Mouse (Mus musculus): ENCODE data around the gene Arid5b.
"Not testable (repeated sequence)": the region's sequence is repeated elsewhere in the genome, so short reads cannot be mapped to it uniquely, and the experiment has no call there.

The Arid5b gene

DNA sequence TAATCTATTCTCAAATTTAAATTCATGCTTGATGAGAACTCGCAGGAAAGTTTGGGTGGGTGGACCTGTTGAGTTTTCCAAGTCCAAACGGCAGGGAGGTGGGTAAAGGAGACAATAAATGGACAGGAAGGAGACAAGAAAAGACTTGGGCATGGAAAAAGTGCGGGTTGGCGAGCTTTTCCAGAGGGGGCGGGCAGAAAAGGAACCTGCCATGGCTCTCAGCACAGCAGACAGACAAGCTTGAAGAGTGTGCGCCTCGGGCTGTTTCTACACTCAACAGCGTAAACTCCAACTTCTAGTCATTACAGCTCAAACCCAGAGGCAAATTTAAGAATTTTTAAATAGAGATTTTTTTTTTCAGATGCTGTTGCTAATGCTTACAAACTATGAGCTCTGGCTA lies 168.4 kb downstream of the Arid5b start:
- no peak for DNase-seq (ENCODE audit: low spot score)

DNA sequence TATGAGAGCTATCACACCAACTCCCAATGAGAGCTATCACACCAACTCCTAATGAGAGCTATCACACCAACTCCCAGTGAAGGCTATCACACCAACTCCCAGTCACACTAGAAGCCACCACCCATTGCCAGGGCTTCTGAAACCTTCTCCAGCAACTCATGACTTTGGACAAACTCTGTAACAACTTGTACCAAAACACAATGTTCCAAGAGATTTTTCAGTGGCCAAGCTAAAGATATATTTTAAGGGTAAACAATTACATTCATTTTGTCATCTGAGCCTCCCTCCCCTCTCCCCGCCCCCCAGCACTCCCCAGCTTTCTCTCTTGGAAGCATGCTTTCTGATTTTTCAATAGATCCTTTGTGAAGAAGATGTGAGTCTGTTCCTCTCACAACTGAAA lies 168.9 kb downstream of the Arid5b start:
- DNase-seq (ENCODE audit: low spot score): no peak

DNA sequence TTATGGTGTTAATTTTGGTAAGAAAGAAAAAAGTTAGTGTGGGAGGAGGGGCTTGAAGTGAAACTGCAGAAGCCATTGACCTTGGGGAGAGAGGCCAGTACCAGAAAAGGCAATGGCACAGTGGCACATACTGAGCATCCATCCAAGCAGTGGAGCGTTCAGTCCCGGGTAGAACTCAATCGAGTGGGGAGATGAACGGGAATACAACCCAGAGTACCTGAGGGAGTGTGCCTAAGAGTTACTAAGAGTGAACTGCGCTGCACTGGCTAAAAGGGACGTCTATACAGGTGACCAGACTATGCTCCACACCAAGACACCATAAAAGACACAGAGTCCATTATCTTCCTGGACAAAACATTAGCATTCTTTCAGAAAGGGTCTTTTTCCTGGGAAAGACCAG lies 170.8 kb downstream of the Arid5b start:
- no peak for DNase-seq (ENCODE audit: low spot score)

DNA sequence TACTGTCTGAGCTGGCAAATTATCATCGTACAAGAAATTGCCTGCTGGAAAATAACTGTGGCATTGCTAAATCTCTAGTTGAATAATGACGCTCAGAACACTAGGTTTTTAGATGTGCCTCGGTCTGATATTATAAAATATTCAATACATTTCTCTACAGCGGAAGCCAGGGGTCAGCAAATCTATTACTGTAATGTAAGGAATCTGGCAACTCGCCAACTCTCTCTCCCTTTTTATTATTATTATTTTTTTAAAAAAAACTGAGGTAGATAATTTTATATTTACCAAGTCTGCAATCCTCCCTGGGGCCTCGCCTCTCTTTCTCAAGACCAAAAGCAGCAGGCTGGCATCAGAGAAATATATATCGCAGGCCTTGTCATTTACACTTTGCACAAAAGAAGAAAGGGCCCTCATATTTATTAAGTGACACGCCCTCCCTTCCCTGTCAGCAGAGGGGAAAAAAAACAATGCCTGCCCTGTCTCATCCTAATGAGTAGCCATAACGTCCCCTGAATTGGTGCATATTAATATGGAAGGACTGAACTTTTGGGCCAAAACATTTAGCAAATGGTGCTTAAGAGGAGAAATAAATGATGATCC lies 172.1 kb downstream of the Arid5b start:
- DNase-seq (ENCODE audit: low spot score): peak; percentile 28

DNA sequence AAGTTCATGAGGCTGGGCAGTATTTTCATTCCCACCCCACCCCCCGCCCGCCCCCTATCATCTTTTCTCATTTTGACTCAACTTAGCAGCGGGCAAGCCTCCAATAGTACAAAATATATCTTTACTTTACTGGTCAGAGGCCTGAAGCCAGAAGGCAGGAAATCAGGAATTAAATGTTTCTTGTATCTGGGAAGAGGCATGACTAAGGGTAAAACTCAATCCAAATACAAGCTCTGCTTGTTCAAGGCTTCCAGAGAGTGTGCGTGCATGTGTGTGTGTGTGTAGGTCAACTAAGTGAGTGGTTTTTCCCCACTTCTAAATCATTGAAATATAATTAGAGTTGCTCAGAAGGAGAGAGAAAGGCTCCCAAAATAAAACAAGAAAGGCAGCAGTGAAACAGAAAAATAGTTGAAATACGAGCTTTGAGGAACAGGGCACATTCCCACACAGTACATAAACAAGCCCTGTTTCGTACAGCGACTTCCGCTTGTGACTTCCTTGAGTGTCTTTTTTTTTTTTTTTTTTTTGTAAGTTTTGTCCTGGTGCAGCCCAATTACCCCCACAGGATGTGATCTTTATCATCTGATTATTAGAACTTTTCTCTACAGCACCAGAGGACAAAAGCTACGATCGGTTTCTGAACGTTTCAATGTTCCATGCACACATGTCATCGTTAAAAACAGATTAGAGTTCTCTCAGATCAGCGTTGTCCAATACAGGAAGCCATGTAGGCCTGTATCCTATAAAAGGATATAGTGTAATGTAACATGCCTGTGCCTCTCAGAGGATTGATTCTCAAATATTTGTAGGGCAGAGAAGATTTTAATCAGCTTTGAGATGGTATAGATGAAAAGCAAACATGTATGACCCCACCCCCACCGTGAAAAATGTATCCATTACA lies 173.4 kb downstream of the Arid5b start:
- DNase-seq (ENCODE audit: low spot score): peak; percentile 62

DNA sequence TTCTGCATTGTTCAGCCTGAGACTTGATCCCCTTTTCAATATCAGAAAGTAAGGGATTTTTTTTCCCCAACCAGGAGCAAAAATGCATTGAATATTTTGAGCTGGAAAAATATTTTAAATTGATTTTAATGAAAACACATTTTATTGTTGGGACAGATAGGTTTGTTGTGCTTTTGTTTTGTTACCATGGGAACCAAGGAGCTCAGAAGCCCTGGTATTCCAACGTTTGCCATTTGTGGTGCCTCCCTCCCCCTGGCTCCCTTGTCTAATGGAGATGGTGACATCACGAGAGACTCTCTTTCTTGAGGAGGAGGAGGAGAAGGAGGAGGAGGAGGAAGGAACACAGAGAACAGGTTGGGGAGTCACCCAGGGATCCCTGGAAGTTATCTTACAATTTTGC lies 174.1 kb downstream of the Arid5b start:
- DNase-seq (ENCODE audit: low spot score): peak; percentile 84

DNA sequence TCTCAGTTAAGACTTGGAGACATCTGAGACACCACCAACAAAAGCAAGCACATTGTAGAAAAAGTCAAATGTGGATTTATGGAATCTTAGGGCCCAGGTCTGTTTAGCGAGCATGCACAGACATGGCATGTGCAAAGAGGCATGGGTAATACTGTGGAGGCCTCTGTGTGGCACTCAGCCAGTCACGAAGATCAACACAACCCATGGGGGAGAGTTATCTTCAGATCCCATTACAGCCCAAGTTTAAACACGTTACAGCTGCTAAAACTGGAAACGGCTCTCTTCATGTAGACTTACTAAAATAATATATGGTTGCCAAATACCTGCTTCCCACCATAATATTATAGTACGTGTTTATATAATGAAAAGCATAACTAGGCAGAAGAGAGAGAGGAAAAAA lies 174.6 kb downstream of the Arid5b start:
- DNase-seq (ENCODE audit: low spot score): peak; percentile 73

DNA sequence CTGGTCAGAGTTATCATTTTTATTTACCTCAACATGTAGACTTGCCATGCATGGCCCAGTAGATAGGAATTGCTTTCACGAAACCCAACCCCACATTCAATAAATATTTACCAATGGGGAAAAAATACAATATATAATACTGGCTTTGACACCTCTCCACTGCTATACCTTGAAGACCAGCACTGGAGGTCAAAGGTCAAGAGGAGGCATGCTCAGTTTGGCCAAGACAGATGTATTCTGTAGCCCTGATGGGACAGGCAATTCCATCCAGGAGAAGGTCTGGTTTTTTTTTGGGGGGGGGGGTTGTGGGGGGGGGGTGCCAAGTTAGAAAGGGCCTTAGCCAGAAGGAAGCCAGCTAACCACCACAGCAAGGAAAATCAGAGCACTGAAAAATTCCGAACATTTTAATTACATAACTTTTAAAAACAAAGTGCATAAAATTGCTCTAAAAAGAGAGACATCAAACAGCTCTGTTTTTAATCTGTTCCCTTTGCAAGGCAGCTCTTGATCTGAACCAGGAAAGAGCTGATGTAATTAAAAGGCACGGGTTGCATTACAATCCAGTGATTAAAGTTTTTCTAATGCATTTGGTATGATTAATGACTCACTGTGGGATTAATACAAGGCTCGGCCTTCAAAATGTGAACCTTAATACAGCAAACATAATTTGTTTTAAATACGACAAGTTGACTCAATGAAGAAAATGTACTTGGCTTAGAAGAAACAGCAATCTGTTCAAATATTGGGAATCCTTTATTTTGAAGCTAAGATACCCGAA lies 175.3 kb downstream of the Arid5b start:
- peak; percentile 61 for DNase-seq (ENCODE audit: low spot score)

DNA sequence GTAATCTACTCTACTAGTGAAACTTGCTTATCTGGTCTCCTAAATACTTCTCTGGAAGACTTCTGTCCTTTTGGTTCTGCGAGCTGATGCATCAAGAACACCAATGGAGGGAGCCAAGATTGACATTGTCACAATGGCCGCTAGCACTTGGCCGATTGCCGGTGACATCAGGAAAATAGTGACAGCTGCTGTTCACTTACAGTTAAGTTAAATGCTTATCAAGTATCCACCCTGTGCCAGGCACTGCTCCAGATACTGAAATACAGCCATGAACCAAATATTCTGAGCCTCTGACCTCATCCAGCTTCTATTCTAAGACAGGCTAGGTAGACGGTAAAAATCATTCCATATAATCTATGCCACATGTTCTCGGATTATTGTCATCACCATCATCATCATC lies 176.0 kb downstream of the Arid5b start:
- no peak for DNase-seq (ENCODE audit: low spot score)

DNA sequence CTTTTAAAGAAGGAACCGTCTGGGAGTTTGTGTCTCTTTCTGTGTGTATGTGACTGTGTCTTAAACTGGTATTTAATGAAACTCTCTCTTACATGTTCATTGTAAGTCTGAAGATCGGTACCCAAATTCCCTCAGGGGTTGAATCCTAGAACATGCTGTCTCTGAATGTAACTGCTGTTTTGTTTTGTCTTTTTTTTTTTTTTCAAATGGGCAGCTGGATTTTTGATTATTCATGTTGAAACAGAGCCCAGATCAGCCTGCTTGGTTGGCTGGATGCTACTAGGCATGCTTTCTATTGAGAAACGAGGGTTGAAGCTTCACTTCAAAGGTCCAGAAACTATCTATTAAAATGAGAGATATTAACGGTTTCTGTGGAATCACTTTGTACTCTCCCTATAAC lies 177.3 kb downstream of the Arid5b start:
- DNase-seq (ENCODE audit: low spot score): no peak

DNA sequence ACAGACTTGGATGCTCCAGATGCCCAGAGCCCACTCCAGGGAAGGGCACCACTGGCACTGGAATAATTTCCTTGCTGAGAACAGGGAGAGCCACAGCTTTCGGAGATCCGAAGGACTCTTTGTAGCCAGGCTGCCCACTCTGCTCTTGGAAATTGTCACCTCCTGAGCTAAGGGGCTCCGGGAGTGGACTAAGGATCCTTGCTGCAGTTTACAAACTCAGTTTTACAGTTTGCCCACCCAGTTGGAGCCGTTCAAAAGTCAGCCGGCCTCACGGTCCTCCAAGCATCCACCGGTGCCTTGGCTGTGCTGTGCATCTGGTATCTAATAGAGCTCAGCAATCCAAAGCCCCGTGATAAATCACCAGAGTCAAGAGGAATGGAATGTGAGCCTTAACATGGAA lies 178.0 kb downstream of the Arid5b start:
- DNase-seq (ENCODE audit: low spot score): no peak

DNA sequence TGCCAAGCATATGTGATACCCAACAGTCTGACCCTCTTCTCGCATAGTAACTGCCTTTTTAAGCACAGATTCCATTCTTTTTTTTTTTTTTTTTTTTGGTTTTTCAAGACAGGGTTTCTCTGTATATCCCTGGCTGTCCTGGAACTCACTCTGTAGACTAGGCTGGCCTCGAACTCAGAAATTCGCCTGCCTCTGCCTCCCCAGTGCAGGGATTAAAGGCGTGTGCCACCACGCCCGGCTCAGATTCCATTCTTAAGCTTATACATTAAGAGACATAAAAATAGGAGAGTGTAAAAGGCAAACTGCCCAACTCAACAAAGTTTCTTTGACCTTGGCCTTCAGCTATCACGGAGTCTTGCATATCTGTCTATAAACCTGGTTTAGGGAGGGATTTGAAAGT lies 178.7 kb downstream of the Arid5b start:
- not testable (repeated sequence) for DNase-seq (ENCODE audit: low spot score)

DNA sequence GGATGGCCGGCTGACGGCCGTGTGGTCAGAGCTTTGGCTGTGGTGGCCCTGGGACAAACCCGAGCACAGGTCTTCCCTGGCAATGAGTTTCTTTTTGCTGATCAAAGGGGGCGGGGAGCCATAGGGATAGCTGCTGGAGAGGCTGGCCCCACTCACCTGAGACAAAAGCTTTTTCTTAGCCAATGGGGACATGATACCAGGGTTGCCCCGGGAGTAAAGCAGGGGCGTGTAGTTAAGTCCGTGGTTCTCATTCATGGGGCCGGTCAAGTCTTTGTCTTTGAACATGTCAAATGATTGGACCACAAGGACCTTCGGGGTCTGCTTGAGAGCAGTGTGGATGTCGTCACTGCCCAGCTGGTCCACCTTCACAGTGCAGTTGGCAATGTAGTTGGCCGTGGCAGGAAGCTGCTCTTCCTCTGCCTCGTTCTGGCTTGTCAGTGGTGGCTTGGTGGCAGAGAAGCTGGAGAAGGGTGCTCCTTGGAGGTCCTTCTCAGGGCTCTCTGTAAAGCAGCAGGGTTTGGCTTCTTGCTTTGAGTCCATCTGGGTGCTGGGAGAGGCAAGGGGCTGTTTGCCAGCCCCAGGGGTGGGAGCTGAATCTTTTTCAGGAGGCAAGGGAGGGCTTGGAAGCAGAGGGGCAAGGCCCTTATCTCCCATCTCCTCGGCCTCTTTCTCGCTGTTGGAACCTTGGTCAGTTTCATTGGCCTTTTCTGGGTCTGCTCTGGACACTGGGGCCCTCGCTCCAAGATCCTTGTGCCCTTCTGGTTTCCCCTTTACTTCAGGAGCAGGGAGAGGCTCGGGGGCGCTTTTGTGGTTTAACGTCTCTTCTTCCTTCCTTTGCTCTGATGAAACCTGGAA lies 180.5 kb downstream of the Arid5b start:
- no peak for DNase-seq (ENCODE audit: low spot score)

DNA sequence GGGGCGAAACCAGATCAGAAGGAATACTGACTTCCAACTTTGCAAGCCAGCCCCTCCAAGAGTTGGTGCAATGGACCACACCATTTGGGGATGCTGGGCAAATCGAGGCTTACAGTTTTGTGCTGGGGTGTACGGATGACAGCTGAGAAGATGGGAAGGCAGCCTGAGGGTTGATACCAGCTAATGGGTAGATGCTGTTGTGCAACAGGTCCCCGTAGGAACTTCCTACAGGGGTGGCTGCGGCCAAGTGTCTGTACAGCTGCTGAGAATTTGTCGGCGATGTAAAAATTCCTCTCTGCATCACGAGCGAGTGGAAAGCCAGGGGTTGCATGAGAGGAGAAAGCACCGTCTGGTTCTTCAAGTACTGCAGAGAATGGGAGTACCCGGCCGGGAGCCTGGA lies 182.1 kb downstream of the Arid5b start:
- DNase-seq (ENCODE audit: low spot score): no peak

DNA sequence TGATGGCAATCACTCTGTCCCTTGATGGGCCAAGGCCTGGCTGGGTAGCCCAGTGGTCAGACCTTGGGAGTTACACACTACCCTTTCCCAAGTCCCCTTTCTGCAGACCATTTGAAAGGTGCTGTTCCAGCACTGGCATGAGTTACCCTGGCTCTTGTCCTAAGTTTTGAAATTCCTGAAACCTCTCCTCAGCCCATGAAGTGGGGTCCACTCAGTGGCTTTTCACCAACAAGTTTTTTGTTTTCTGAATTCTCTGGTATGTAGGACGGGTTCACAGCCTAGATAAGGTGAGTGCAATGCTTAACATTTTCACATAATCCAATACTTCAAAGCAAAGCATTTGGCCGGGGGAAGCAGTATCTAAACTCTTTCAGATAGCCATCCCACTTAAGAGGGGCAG lies 183.4 kb downstream of the Arid5b start:
- no peak for DNase-seq (ENCODE audit: low spot score)

DNA sequence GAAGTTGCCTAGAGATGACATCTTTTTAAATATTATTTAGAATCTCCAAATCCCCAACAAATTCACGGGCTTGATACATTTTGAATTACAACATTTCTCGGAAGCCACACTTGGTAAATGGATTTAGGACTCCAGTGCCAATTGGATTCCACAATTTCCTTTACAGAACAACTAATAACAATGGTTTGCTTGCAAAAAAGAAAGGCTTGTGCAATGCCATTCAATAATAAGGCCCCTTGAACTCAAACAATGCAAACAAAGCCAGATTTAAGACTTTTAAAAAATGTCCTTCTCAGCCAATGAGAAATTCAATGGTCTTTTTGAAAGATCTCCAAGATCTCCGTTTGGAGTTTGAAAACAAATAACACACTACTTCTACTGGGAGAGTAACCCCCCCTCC lies 185.0 kb downstream of the Arid5b start:
- DNase-seq (ENCODE audit: low spot score): no peak

DNA sequence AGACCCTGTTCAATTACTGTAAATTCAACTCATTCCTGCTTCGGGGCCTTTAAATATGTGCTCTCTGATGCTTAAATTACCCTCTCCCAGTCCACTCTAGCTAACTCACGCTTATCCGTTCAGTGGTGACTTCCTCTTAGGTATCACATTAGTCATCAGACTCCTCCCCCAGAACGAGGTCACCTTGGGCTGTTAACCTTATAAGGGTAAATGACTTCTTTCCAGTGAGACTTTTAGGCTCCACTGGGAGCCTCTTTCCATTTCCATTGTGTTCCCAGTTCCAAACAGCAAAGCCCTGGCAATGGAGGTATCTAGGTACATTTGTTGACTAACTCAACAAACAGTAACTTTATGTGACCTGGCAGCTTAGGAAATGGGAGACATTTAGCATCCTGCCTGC lies 186.7 kb downstream of the Arid5b start:
- DNase-seq (ENCODE audit: low spot score): no peak

DNA sequence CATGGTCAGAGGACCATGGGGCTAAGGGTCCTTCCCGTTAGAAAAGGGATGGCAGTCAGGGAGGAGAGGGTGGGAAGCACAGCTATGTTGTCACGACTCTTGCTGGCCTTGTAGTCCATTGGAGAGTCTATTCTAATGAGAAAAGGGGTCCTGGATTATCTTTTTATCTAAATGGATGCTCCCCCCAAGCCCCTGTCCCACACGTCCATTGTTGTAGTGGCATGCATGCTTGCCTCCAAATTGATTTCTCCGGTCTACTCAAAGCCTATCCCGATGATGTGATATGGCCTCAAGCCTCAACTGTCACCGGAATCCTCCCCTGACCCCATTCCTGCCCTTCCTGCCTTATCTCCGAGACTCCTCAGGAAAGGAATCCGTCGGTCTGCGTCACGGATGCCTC lies 187.5 kb downstream of the Arid5b start:
- DNase-seq (ENCODE audit: low spot score): no peak

DNA sequence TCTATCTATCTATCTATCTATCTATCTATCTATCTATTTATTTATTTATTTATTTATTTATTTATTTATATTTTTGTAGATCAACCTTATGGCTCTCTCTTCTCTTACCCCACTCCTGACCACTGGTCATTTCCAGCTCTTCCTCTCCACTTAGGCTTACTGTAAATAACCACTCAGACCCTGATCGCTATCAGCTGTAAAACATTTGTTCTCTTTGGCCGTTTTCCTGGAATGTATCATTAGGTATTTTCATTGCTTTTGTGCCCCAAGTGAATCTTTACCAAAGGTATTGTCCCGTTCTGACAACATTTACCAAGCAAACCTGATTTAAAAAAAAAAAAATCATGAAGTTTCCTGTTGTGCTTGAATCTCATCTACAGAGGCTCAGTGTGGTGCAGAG lies 188.0 kb downstream of the Arid5b start:
- no peak for DNase-seq (ENCODE audit: low spot score)

DNA sequence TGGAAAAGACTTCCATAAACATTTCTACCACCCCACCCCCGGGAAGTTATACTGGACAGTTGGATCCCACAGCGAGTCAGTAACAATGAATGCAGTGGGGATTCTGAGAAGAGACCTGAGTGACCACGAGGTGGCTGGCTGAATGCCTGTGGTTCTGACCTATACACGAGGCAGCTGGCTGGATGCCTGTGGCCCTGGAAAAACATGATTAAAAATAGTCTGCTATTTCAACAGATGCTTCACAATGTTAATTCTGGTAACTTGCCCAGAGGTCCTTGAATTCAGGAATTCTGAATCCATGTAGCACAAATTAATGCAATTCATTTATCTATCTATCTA lies 188.4 kb downstream of the Arid5b start:
- peak; percentile 44 for DNase-seq (ENCODE audit: low spot score)

DNA sequence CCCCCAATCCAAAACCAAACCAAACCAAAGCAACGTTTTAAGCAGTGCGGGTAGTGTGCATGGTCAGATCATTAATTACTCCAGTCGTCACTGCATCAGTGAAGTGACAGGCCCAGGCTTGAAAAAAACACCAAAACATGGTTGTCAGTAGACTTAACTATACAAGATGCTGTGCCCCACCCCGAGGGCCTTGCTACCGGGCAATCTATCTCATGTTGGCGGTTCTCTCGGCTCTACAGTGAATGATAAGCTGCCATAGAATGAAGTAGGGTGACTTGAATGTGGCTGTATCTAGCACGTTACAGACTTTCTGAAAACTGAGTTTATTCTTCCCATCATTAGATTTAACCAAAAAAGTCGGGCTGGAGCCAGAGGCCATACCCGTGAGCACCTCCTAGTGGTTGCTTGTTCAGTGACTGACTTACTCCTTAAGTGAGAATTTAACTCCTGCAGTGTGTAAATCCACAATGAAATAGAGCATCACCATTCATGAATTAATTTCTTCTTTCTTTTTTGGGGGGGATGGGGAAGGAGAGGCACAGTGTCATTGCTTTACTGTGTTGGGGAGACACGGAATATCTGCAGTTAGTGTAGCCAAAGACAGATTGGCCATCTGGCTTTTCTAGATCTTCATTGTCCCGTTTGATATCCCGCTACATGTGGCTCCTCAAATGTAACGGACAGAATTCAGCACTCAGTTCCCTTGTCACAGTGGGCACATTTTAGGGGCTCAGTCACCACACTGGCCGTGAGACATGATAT lies 188.9 kb downstream of the Arid5b start:
- DNase-seq (ENCODE audit: low spot score): no peak
